Mouse (Mus musculus): ENCODE measurements around the gene Acsf2. TPM values are rescaled to one million over a fixed set of nuclear protein-coding genes. Genes with fewer than 3 reads are reported as not detected.
"Not testable (repeated sequence)": the region's sequence is repeated elsewhere in the genome, so short reads cannot be mapped to it uniquely, and the experiment has no call there.

The Acsf2 gene
- polyA plus RNA-seq (2014; fragmentation: Nextera tagmentation; extraction: Ambion mirVana): 1.1 and 2.0 TPM in 2 replicates

GRCm38 (mm10) chr11:94601321-94602281 is at the start of gene Acsf2:
Gene Acsf2, minus strand, starts transcription at chr11:94601871.
- H3K27ac ChIP-seq (replicated peaks; ENCODE audit: low read depth, low read length): no peak within 1 kb of the TSS
- ATAC-seq (ENCODE audit: low FRiP score, low TSS enrichment) (peak; percentile 74; the same call in 1 of the 2 replicates), DNase-seq (peak; percentile 69)
- peak within 1 kb of the TSS; percentile 37 for H3K4me3 ChIP-seq (replicated peaks; ENCODE audit: low read depth, low read length)
- peak within 1 kb of the TSS; percentile 70 for H3K4me2 ChIP-seq (ENCODE audit: low read length)
- H3K9me3 ChIP-seq (ENCODE audit: control insufficient read depth, low read length): no peaks in the 10 kb centered on the region
- H3K4me1 ChIP-seq (ENCODE audit: control insufficient read depth, insufficient read depth, low read length): peaks cover 12% of the 10 kb centered on the region
- H3K27me3 ChIP-seq (ENCODE audit: control insufficient read depth, insufficient read depth, low read length): no peaks in the 10 kb centered on the region
- H3K9ac ChIP-seq (replicated peaks; ENCODE audit: low read length): peak within 1 kb of the TSS; percentile 36; the same call in 1 of the 2 replicates
- H3K36me3 ChIP-seq (ENCODE audit: control insufficient read depth, insufficient read depth, low read length): no peaks in the 10 kb centered on the region
- whole genome bisulfite sequencing: 3% methylated on average over 49 of the region's 52 CpGs

- H3K27me3 ChIP-seq (ENCODE audit: control insufficient read depth, insufficient read depth, low read length); ATAC-seq (ENCODE audit: low FRiP score, low TSS enrichment); H3K9me3 ChIP-seq (ENCODE audit: control insufficient read depth, low read length); H3K4me2 ChIP-seq (ENCODE audit: low read length); H3K9ac ChIP-seq (replicated peaks; ENCODE audit: low read length); H3K27ac ChIP-seq (replicated peaks; ENCODE audit: low read depth, low read length); H3K4me3 ChIP-seq (replicated peaks; ENCODE audit: low read depth, low read length); DNase-seq: not testable (repeated sequence)
- 95% methylated on average over 5 of the region's 7 CpGs for WGBS
- H3K36me3 ChIP-seq (ENCODE audit: control insufficient read depth, insufficient read depth, low read length): peaks cover 29% of the 10 kb centered on the region
- H3K4me1 ChIP-seq (ENCODE audit: control insufficient read depth, insufficient read depth, low read length): peaks cover 15% of the 10 kb centered on the region
Observed at GRCm38 (mm10) chr11:94651241-94651640, 49.6 kb upstream of the Acsf2 start.

GRCm38 (mm10) chr11:94646457-94646856 is 44.8 kb upstream of the Acsf2 start:
- H3K4me2 ChIP-seq (ENCODE audit: low read length): no peak overlapping the region
- no peak for DNase-seq
- no peaks in the 10 kb centered on the region for H3K4me1 ChIP-seq (ENCODE audit: control insufficient read depth, insufficient read depth, low read length)
- H3K27me3 ChIP-seq (ENCODE audit: control insufficient read depth, insufficient read depth, low read length): no peaks in the 10 kb centered on the region
- no peak overlapping the region for H3K9ac ChIP-seq (replicated peaks; ENCODE audit: low read length)
- WGBS: 97% methylated on average over 4 of the region's 4 CpGs
- H3K27ac ChIP-seq (replicated peaks; ENCODE audit: low read depth, low read length): no peak overlapping the region
- H3K4me3 ChIP-seq (replicated peaks; ENCODE audit: low read depth, low read length): no peak overlapping the region
- no peaks in the 10 kb centered on the region for H3K9me3 ChIP-seq (ENCODE audit: control insufficient read depth, low read length)
- peaks cover 70% of the 10 kb centered on the region for H3K36me3 ChIP-seq (ENCODE audit: control insufficient read depth, insufficient read depth, low read length)
- no peak for ATAC-seq (ENCODE audit: low FRiP score, low TSS enrichment)

- DNase-seq: no peak
- Histone ChIP-seq H3K27me3 (ENCODE audit: control insufficient read depth, insufficient read depth, low read length) (no peaks in the 10 kb centered on the region), H3K9me3 (ENCODE audit: control insufficient read depth, low read length) (no peaks in the 10 kb centered on the region), H3K9ac (replicated peaks; ENCODE audit: low read length) (no peak overlapping the region), H3K27ac (replicated peaks; ENCODE audit: low read depth, low read length) (no peak overlapping the region), H3K4me2 (ENCODE audit: low read length) (no peak overlapping the region), H3K4me3 (replicated peaks; ENCODE audit: low read depth, low read length) (no peak overlapping the region), H3K4me1 (ENCODE audit: control insufficient read depth, insufficient read depth, low read length) (no peaks in the 10 kb centered on the region), H3K36me3 (ENCODE audit: control insufficient read depth, insufficient read depth, low read length) (peaks cover 77% of the 10 kb centered on the region)
- no peak for ATAC-seq (ENCODE audit: low FRiP score, low TSS enrichment)
- 92% methylated on average over 8 of the region's 8 CpGs for WGBS
Observed at GRCm38 (mm10) chr11:94644461-94645219, 43.0 kb upstream of the Acsf2 start.

- no peak overlapping the region for H3K9ac ChIP-seq (replicated peaks; ENCODE audit: low read length)
- no peak overlapping the region for H3K4me3 ChIP-seq (replicated peaks; ENCODE audit: low read depth, low read length)
- H3K4me1 ChIP-seq (ENCODE audit: control insufficient read depth, insufficient read depth, low read length): peaks cover 10% of the 10 kb centered on the region
- H3K27ac ChIP-seq (replicated peaks; ENCODE audit: low read depth, low read length): no peak overlapping the region
- H3K36me3 ChIP-seq (ENCODE audit: control insufficient read depth, insufficient read depth, low read length): peaks cover 78% of the 10 kb centered on the region
- DNase-seq (no peak), ATAC-seq (ENCODE audit: low FRiP score, low TSS enrichment) (no peak)
- 89% methylated on average over 5 of the region's 5 CpGs for WGBS
- H3K4me2 ChIP-seq (ENCODE audit: low read length): no peak overlapping the region
- no peaks in the 10 kb centered on the region for H3K27me3 ChIP-seq (ENCODE audit: control insufficient read depth, insufficient read depth, low read length)
- no peaks in the 10 kb centered on the region for H3K9me3 ChIP-seq (ENCODE audit: control insufficient read depth, low read length)
Observed at GRCm38 (mm10) chr11:94634431-94634830, 32.8 kb upstream of the Acsf2 start.

GRCm38 (mm10) chr11:94632988-94633387 is 31.3 kb upstream of the Acsf2 start:
- H3K27me3 ChIP-seq (ENCODE audit: control insufficient read depth, insufficient read depth, low read length): no peaks in the 10 kb centered on the region
- no peak overlapping the region for H3K4me3 ChIP-seq (replicated peaks; ENCODE audit: low read depth, low read length)
- DNase-seq: no peak
- 92% methylated on average over 8 of the region's 8 CpGs for WGBS
- no peaks in the 10 kb centered on the region for H3K9me3 ChIP-seq (ENCODE audit: control insufficient read depth, low read length)
- ATAC-seq (ENCODE audit: low FRiP score, low TSS enrichment): no peak
- no peak overlapping the region for H3K9ac ChIP-seq (replicated peaks; ENCODE audit: low read length)
- H3K4me1 ChIP-seq (ENCODE audit: control insufficient read depth, insufficient read depth, low read length): peaks cover 10% of the 10 kb centered on the region
- peaks cover 63% of the 10 kb centered on the region for H3K36me3 ChIP-seq (ENCODE audit: control insufficient read depth, insufficient read depth, low read length)
- H3K4me2 ChIP-seq (ENCODE audit: low read length): no peak overlapping the region
- H3K27ac ChIP-seq (replicated peaks; ENCODE audit: low read depth, low read length): no peak overlapping the region

- no peak overlapping the region for H3K4me3 ChIP-seq (replicated peaks; ENCODE audit: low read depth, low read length)
- no peak for DNase-seq
- H3K9me3 ChIP-seq (ENCODE audit: control insufficient read depth, low read length): no peaks in the 10 kb centered on the region
- H3K36me3 ChIP-seq (ENCODE audit: control insufficient read depth, insufficient read depth, low read length): peaks cover 53% of the 10 kb centered on the region
- H3K4me2 ChIP-seq (ENCODE audit: low read length): no peak overlapping the region
- H3K27me3 ChIP-seq (ENCODE audit: control insufficient read depth, insufficient read depth, low read length): no peaks in the 10 kb centered on the region
- peaks cover 10% of the 10 kb centered on the region for H3K4me1 ChIP-seq (ENCODE audit: control insufficient read depth, insufficient read depth, low read length)
- WGBS: 98% methylated on average over 5 of the region's 5 CpGs
- no peak for ATAC-seq (ENCODE audit: low FRiP score, low TSS enrichment)
- no peak overlapping the region for H3K27ac ChIP-seq (replicated peaks; ENCODE audit: low read depth, low read length)
- no peak overlapping the region for H3K9ac ChIP-seq (replicated peaks; ENCODE audit: low read length)
Observed at GRCm38 (mm10) chr11:94631969-94632368, 30.3 kb upstream of the Acsf2 start.

GRCm38 (mm10) chr11:94630199-94631011 is 28.7 kb upstream of the Acsf2 start:
- Histone ChIP-seq H3K9ac (replicated peaks; ENCODE audit: low read length) (peak overlapping the region; percentile 84), H3K4me1 (ENCODE audit: control insufficient read depth, insufficient read depth, low read length) (peaks cover 10% of the 10 kb centered on the region), H3K4me3 (replicated peaks; ENCODE audit: low read depth, low read length) (peak overlapping the region; percentile 96), H3K9me3 (ENCODE audit: control insufficient read depth, low read length) (no peaks in the 10 kb centered on the region), H3K4me2 (ENCODE audit: low read length) (peak overlapping the region; percentile 95), H3K36me3 (ENCODE audit: control insufficient read depth, insufficient read depth, low read length) (peaks cover 37% of the 10 kb centered on the region), H3K27me3 (ENCODE audit: control insufficient read depth, insufficient read depth, low read length) (no peaks in the 10 kb centered on the region), H3K27ac (replicated peaks; ENCODE audit: low read depth, low read length) (peak overlapping the region; percentile 55; the same call in 1 of the 2 replicates)
- DNase-seq (peak; percentile 58), ATAC-seq (ENCODE audit: low FRiP score, low TSS enrichment) (no peak)
- WGBS: 16% methylated on average over 26 of the region's 26 CpGs
